Mouse (Mus musculus) limb, embryonic 11.5 days (tissue): ENCODE measurements around the gene Pfkfb2. TPM values are rescaled to one million over a fixed set of nuclear protein-coding genes. Genes with fewer than 3 reads are reported as not detected.

Experiments used
- ATAC-seq: fragments of 200-750 bp; cut with Nextera tagmentation; 2 replicates; pipeline ENCODE4 v1.8.0; 2017; ENCODE audit warnings: low read depth; ENCODE audit not compliant: insufficient number of reproducible peaks, low FRiP score, low TSS enrichment
- DNase-seq: peaks from one replicate; pipeline ENCODE4 v3.0.0-alpha.2; 2015; ENCODE audit warnings: low spot score
- H3K27ac ChIP-seq: fragments of 300-500 bp; sonication (generic); replicated peaks from 2 replicates; pipeline ENCODE4 v1.5.1; 2014; ENCODE audit warnings: low read depth, mild to moderate bottlenecking, low read length
- H3K27me3 ChIP-seq: fragments of 300-500 bp; sonication (generic); 2 replicates; pipeline ENCODE4 v1.6.1; 2014; ENCODE audit warnings: mild to moderate bottlenecking, low read length, mixed read lengths; ENCODE audit not compliant: control insufficient read depth, insufficient read depth
- H3K36me3 ChIP-seq: fragments of 300-500 bp; sonication (generic); 2 replicates; pipeline ENCODE4 v1.6.1; 2014; ENCODE audit warnings: mild to moderate bottlenecking, low read length, moderate library complexity, mixed read lengths; ENCODE audit not compliant: control insufficient read depth, insufficient read depth
- H3K4me1 ChIP-seq: fragments of 300-500 bp; sonication (generic); 2 replicates; pipeline ENCODE4 v1.6.1; 2014; ENCODE audit warnings: low read length, mixed read lengths; ENCODE audit not compliant: control insufficient read depth, insufficient read depth
- H3K4me2 ChIP-seq: fragments of 300-500 bp; sonication (generic); 2 replicates; pipeline ENCODE4 v1.6.1; 2014; ENCODE audit warnings: low read depth, mild to moderate bottlenecking, moderate library complexity; ENCODE audit not compliant: severe bottlenecking
- H3K4me3 ChIP-seq: fragments of 300-500 bp; sonication (generic); 2 replicates; pipeline ENCODE4 v1.5.1; 2014; ENCODE audit warnings: low read depth, low read length
- H3K9ac ChIP-seq: fragments of 300-500 bp; sonication (generic); 2 replicates; pipeline ENCODE4 v1.6.1; 2014; ENCODE audit warnings: mild to moderate bottlenecking, low read length
- H3K9me3 ChIP-seq: fragments of 300-500 bp; sonication (generic); 2 replicates; pipeline ENCODE4 v1.6.1; 2016; ENCODE audit warnings: low read length; ENCODE audit not compliant: control insufficient read depth
- WGBS: fragments of 180-500 bp; shearing (Covaris S2); extraction: QIAGEN DNeasy Blood & Tissue Kit; methylation state at CpG from one replicate; pipeline ENCODE4 v1.1.7; 2014; 5-methylcytosine and 5-hydroxymethylcytosine counted together
- polyA plus RNA-seq: library from polyadenylated mRNA; unstranded; fragments of >200 nt; fragmentation: Nextera tagmentation; extraction: Ambion mirVana; gene quantifications from 2 replicates; pipeline ENCODE4 v1.2.1, GENCODE M21; 2014

The Pfkfb2 gene
- polyA plus RNA-seq, 1 experiment from 2014 or later = 4.5 TPM

DNA sequence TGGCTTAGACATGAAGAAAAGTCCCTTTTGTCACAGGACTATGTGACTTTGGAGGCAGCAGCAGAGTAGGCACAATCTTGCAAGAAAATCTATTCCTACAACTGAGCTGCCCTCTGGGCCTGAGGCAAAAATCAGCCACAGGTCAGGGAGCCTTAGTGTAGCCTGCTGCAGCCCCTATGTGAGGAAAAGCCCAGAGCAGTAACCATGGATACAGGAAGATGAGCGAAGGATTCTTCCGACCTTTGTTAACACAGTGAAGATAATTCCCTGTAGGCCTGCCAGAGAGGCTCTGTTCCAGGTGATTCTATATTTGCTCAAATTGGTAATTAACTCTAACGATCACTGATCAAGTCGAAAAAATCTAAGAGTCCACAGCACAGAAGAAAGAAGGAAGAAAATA, 85.0 kb downstream of the Pfkfb2 start:
- Histone ChIP-seq H3K27me3 (no peaks in the 10 kb centered on the region), H3K4me1 (no peaks in the 10 kb centered on the region), H3K9ac (no peak overlapping the region), H3K36me3 (no peaks in the 10 kb centered on the region), H3K9me3 (no peaks in the 10 kb centered on the region), H3K4me3 (no peak overlapping the region), H3K4me2 (no peak overlapping the region), H3K27ac (no peak overlapping the region)
- WGBS = 83% methylated on average over 4 of the region's 4 CpGs
- no peak for DNase-seq
- no peak for ATAC-seq

DNA sequence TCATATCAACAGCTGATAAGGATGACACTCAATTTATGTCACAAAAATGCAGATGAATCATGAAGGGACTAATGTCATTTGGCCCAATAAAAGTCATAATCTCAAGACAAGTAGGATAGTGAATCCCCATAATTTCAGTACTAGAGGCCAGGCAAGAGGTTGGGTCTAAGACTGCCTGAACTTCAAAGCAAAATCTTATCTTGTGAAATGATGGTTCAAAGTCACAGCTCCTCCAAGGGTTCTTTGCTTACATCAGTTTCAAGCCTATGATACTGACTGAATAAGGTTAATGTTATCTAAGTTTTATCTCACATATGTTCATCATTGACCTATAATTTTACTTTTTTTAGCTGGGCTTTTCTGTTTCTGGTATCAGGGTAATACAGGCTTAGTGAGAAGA, 88.1 kb downstream of the Pfkfb2 start:
- Histone ChIP-seq H3K9me3 (no peaks in the 10 kb centered on the region), H3K4me2 (no peak overlapping the region), H3K4me1 (no peaks in the 10 kb centered on the region), H3K27me3 (no peaks in the 10 kb centered on the region), H3K36me3 (no peaks in the 10 kb centered on the region), H3K27ac (no peak overlapping the region), H3K4me3 (no peak overlapping the region), H3K9ac (no peak overlapping the region)
- ATAC-seq = no peak
- DNase-seq = no peak

Other genes with a start within 250 kb of the Pfkfb2 start
- not detected in 2 replicates for gene Zp3r, start 99.6 kb downstream of the Pfkfb2 start, polyA plus RNA-seq
- not detected in 2 replicates for gene C4bp, start 67.6 kb downstream of the Pfkfb2 start, polyA plus RNA-seq
- not detected in 2 replicates for gene Gm29427, start 13.5 kb downstream of the Pfkfb2 start, polyA plus RNA-seq
- gene Yod1, start 11.9 kb downstream of the Pfkfb2 start, polyA plus RNA-seq = 5.9 and 7.2 TPM in 2 replicates
- gene AA986860, start 2.7 kb upstream of the Pfkfb2 start, polyA plus RNA-seq = 0.34 and 0.59 TPM in 2 replicates
- not detected in 2 replicates for gene Fcamr, start 71.6 kb upstream of the Pfkfb2 start, polyA plus RNA-seq
- not detected in 2 replicates for gene Pigr, start 97.4 kb upstream of the Pfkfb2 start, polyA plus RNA-seq
- gene Fcmr, start 136.4 kb upstream of the Pfkfb2 start, polyA plus RNA-seq = 0.45 TPM in 1 of 2 replicates, not detected in the other
- gene Il24, start 158.2 kb upstream of the Pfkfb2 start, polyA plus RNA-seq = not detected in 2 replicates
- not detected in 2 replicates for gene Il20, start 182.2 kb upstream of the Pfkfb2 start, polyA plus RNA-seq
- not detected in 2 replicates for gene Il19, start 210.9 kb upstream of the Pfkfb2 start, polyA plus RNA-seq